Mouse (Mus musculus) liver, postnatal 0 days (tissue): Measurements from ENCODE around the gene Taar7b.

Source experiments
- CTCF ChIP-seq: sonication (generic); IDR thresholded peaks from 2 replicates; pipeline ENCODE4 v1.5.1; 2016; ENCODE audit warnings: antibody characterized with exemption, low read depth
- EP300 ChIP-seq: IDR thresholded peaks from 2 replicates; pipeline ENCODE4 v1.6.1; 2016; ENCODE audit warnings: antibody characterized with exemption, low read depth, mild to moderate bottlenecking

GRCm38 (mm10) chr10:23999639-24000038 is at the start of gene Taar7b:
- TF ChIP-seq CTCF (no peak), EP300 (no peak)
